Mouse (Mus musculus): Measurements from ENCODE around the gene Fgf14. TPM values are rescaled to one million over a fixed set of nuclear protein-coding genes. Genes with fewer than 3 reads are reported as not detected.

The Fgf14 gene
- 26.0 and 30.9 TPM in 2 replicates for polyA plus RNA-seq (2015; fragmentation: Nextera tagmentation; extraction: Ambion mirVana)

DNA sequence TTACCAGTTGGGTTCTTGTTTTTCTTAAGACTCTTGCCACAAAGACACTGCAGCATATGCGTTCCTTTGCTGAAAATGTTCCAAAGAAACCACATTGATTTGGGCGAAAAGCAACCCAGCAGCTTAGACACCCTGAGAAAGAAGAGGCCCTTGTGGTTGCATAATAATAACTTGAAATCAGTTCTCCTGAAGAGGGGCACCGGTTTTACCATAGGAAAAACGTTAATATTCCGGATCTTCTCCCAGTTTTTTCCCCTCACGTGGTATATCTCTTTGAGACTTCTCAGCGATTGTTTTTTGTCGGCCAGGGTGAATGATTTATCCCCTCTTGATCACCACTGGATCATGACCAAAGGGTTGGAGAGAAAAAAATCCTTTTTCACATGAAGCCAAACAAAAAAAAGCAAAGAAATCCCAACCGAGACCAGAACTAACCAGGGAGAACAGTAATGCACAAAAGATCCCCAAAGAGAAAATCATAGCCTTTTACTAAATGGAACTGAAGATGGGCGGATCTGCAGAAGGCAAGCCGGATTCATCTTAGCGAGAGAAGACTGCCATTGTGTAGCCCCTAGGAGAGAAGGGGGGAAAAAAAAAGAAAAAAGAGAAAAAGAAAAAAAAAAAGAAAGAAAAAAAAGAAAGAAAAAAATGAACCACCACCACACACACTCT is at the start of gene Fgf14:
Gene Fgf14 (minus strand): TSS at position 622 of the 672 bp plus-strand sequence.
- Histone ChIP-seq H3K9ac (peak within 1 kb of the TSS; percentile 59), H3K4me3 (peak within 1 kb of the TSS; percentile 48), H3K27ac (peak within 1 kb of the TSS; percentile 74), H3K4me1 (peaks cover 15% of the 10 kb centered on the region), H3K9me3 (no peaks in the 10 kb centered on the region), H3K27me3 (replicated peaks) (no peaks in the 10 kb centered on the region), H3K36me3 (replicated peaks) (no peaks in the 10 kb centered on the region), H3K4me2 (peak within 1 kb of the TSS; percentile 70)
- ATAC-seq (replicated peaks): no peak
- 2% methylated on average over 12 of the region's 12 CpGs for WGBS

DNA sequence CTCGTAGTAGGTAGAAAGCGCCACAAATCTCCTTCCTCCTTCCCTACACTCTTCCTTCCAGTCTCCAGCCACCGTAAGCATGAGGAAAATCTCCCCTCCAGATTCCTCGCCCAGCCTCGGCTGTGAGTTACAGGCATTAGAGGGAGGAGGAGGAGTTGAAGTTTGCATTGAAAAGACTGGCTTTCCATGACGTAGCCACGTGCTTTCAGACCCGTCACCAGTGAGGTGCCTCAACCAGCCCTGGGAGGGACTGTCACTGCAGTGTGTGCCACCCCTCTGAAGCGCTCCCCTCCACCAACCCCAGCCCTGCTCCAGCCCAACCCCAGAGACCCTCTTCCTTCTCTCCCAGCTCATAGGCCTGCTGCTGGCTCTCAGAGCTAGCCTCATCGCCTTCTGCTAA is 452 bp upstream of the Fgf14 start:
- peaks cover 15% of the 10 kb centered on the region for H3K4me1 ChIP-seq
- no peaks in the 10 kb centered on the region for H3K9me3 ChIP-seq
- no peaks in the 10 kb centered on the region for H3K36me3 ChIP-seq (replicated peaks)
- peak; percentile 95 for ATAC-seq (replicated peaks)
- WGBS: 0% methylated on average over 10 of the region's 10 CpGs
- H3K4me3 ChIP-seq: peak overlapping the region; percentile 48
- H3K27me3 ChIP-seq (replicated peaks): no peaks in the 10 kb centered on the region
- H3K4me2 ChIP-seq: peak overlapping the region; percentile 70
- peak overlapping the region; percentile 74 for H3K27ac ChIP-seq
- H3K9ac ChIP-seq: peak overlapping the region; percentile 59

- peak; percentile 43 for ATAC-seq (replicated peaks)
- Histone ChIP-seq H3K4me1 (peaks cover 15% of the 10 kb centered on the region), H3K4me2 (peak overlapping the region; percentile 70), H3K27ac (peak overlapping the region; percentile 74), H3K9me3 (no peaks in the 10 kb centered on the region), H3K27me3 (replicated peaks) (no peaks in the 10 kb centered on the region), H3K9ac (peak overlapping the region; percentile 59), H3K36me3 (replicated peaks) (no peaks in the 10 kb centered on the region), H3K4me3 (peak overlapping the region; percentile 48)
- WGBS: 6% methylated on average over 23 of the region's 23 CpGs
Measured at GRCm38 (mm10) chr14:124675654-124676505, 1.0 kb downstream of the Fgf14 start.

- no peaks in the 10 kb centered on the region for H3K36me3 ChIP-seq (replicated peaks)
- H3K4me1 ChIP-seq: peaks cover 15% of the 10 kb centered on the region
- H3K4me2 ChIP-seq: peak overlapping the region; percentile 70
- H3K27ac ChIP-seq: peak overlapping the region; percentile 74; the same call in 1 of the 2 replicates
- peak; percentile 53 for ATAC-seq (replicated peaks)
- H3K4me3 ChIP-seq: peak overlapping the region; percentile 48
- no peaks in the 10 kb centered on the region for H3K9me3 ChIP-seq
- H3K27me3 ChIP-seq (replicated peaks): no peaks in the 10 kb centered on the region
- H3K9ac ChIP-seq: peak overlapping the region; percentile 59
- under 1% methylated on average over 21 of the region's 21 CpGs for WGBS
Measured at GRCm38 (mm10) chr14:124675142-124675653, 1.7 kb downstream of the Fgf14 start.

- Histone ChIP-seq H3K9me3 (no peaks in the 10 kb centered on the region), H3K9ac (peak overlapping the region; percentile 59), H3K27ac (no peak overlapping the region), H3K4me2 (peak overlapping the region; percentile 70), H3K4me1 (peaks cover 21% of the 10 kb centered on the region), H3K36me3 (replicated peaks) (no peaks in the 10 kb centered on the region), H3K4me3 (peak overlapping the region; percentile 48), H3K27me3 (replicated peaks) (no peaks in the 10 kb centered on the region)
- WGBS: 13% methylated on average over 8 of the region's 8 CpGs
- ATAC-seq (replicated peaks): peak; percentile 18
Measured at GRCm38 (mm10) chr14:124674536-124675141, 2.3 kb downstream of the Fgf14 start.

- peak overlapping the region; percentile 24 for H3K4me2 ChIP-seq
- no peak overlapping the region for H3K27ac ChIP-seq
- peaks cover 16% of the 10 kb centered on the region for H3K4me1 ChIP-seq
- H3K27me3 ChIP-seq (replicated peaks): no peaks in the 10 kb centered on the region
- ATAC-seq (replicated peaks): peak; percentile 90
- H3K9ac ChIP-seq: no peak overlapping the region
- 4% methylated on average over 7 of the region's 7 CpGs for WGBS
- no peaks in the 10 kb centered on the region for H3K9me3 ChIP-seq
- no peaks in the 10 kb centered on the region for H3K36me3 ChIP-seq (replicated peaks)
- 0 out of 2 replicates have a peak overlapping the region, but pooled peaks have one; percentile 3 for H3K4me3 ChIP-seq
Measured at GRCm38 (mm10) chr14:124669739-124670138, 7.2 kb downstream of the Fgf14 start.

- Histone ChIP-seq H3K9me3 (no peaks in the 10 kb centered on the region), H3K4me1 (no peaks in the 10 kb centered on the region), H3K9ac (no peak overlapping the region), H3K27me3 (replicated peaks) (no peaks in the 10 kb centered on the region), H3K4me2 (no peak overlapping the region), H3K36me3 (replicated peaks) (no peaks in the 10 kb centered on the region), H3K4me3 (no peak overlapping the region), H3K27ac (no peak overlapping the region)
- ATAC-seq (replicated peaks): no peak
- 83% methylated on average over 3 of the region's 3 CpGs for WGBS
Measured at GRCm38 (mm10) chr14:124642822-124643221, 34.1 kb downstream of the Fgf14 start.

DNA sequence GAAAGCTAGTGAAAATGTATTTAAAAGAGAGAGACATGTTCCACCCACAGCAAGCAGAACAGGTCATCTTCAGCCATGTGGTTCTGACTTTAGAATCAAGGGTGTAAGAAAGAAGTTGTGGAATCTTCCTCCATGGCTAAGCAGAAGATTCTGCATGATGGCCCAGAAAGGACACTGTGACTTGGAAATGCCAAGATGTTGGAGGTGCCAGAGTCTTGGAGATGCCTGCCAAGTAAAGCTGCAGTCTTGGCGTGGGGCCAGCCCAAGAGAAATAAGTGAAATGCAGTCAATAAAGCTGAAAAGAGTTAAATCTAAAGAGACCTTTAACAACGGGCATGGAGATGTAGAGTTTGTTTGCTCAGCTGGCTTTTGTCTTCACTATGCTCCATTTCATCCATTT is 42.0 kb downstream of the Fgf14 start:
- Histone ChIP-seq H3K9ac (no peak overlapping the region), H3K27ac (no peak overlapping the region), H3K9me3 (no peaks in the 10 kb centered on the region), H3K36me3 (replicated peaks) (no peaks in the 10 kb centered on the region), H3K4me3 (no peak overlapping the region), H3K4me2 (no peak overlapping the region), H3K27me3 (replicated peaks) (no peaks in the 10 kb centered on the region), H3K4me1 (no peaks in the 10 kb centered on the region)
- WGBS: 44% methylated on average over 2 of the region's 2 CpGs
- ATAC-seq (replicated peaks): no peak

DNA sequence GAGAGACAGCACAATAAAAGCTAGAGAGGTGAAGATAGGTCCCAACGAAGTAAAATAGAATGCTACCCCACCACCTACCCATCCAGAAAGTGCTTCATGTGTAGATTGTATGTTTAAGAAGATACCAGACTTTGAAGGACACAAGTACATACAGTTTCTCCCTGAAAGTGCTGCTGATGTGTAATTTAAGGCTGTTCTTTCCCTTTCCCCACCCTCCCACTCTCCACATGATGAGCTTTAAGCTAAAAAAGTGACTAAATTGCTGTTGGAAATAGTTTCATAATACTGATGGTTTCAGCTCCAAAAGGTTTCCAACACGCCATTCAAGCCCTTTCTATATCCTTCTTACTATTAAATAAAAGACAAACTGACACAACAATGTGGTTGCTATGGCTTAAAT is 63.5 kb downstream of the Fgf14 start:
- Histone ChIP-seq H3K9me3 (no peaks in the 10 kb centered on the region), H3K4me2 (no peak overlapping the region), H3K9ac (no peak overlapping the region), H3K27ac (no peak overlapping the region), H3K27me3 (replicated peaks) (no peaks in the 10 kb centered on the region), H3K4me1 (no peaks in the 10 kb centered on the region), H3K36me3 (replicated peaks) (0 out of 2 replicates have a peak, but pooled peaks cover 3% of the 10 kb centered on the region), H3K4me3 (no peak overlapping the region)
- 60% methylated on average over 2 of the region's 2 CpGs for WGBS
- no peak for ATAC-seq (replicated peaks)

- Histone ChIP-seq H3K9me3 (no peaks in the 10 kb centered on the region), H3K27me3 (replicated peaks) (no peaks in the 10 kb centered on the region), H3K36me3 (replicated peaks) (0 out of 2 replicates have a peak, but pooled peaks cover 3% of the 10 kb centered on the region), H3K9ac (no peak overlapping the region), H3K4me3 (no peak overlapping the region), H3K4me2 (no peak overlapping the region), H3K27ac (no peak overlapping the region), H3K4me1 (no peaks in the 10 kb centered on the region)
- 94% methylated on average over 2 of the region's 2 CpGs for WGBS
- ATAC-seq (replicated peaks): no peak
Measured at GRCm38 (mm10) chr14:124606036-124606711, 70.8 kb downstream of the Fgf14 start.

- H3K36me3 ChIP-seq (replicated peaks): 0 out of 2 replicates have a peak, but pooled peaks cover 3% of the 10 kb centered on the region
- no peak overlapping the region for H3K4me3 ChIP-seq
- 94% methylated on average over 1 of the region's 1 CpGs for WGBS
- no peaks in the 10 kb centered on the region for H3K4me1 ChIP-seq
- H3K27me3 ChIP-seq (replicated peaks): no peaks in the 10 kb centered on the region
- H3K9me3 ChIP-seq: no peaks in the 10 kb centered on the region
- H3K27ac ChIP-seq: no peak overlapping the region
- H3K9ac ChIP-seq: no peak overlapping the region
- ATAC-seq (replicated peaks): no peak
- no peak overlapping the region for H3K4me2 ChIP-seq
Measured at GRCm38 (mm10) chr14:124605031-124605743, 71.7 kb downstream of the Fgf14 start.
